Mouse (Mus musculus) MEL-GATA-1-ER (cell line): ENCODE measurements around the gene Sowahc.

Source experiments
- DNase-seq: peaks from one replicate; pipeline ENCODE4 v3.0.0-alpha.2; 2012; ENCODE audit warnings: low read depth; ENCODE audit errors: extremely low read depth

Sowahc gene

GRCm38 (mm10) chr10:59221473-59222270 is at the start of gene Sowahc, which contains the start of gene Sept10:
Gene Sowahc (plus strand): TSS chr10:59221953.
Gene Sept10 (minus strand): TSS chr10:59221847.
- DNase-seq: no peak

- DNase-seq: no peak
These were observed 49.2 kb upstream of the Sowahc start for GRCm38 (mm10) chr10:59172539-59172938.

- no peak for DNase-seq
These were observed 42.1 kb upstream of the Sowahc start for GRCm38 (mm10) chr10:59179620-59180019.

GRCm38 (mm10) chr10:59182306-59182705 is 39.4 kb upstream of the Sowahc start:
- DNase-seq: no peak

- DNase-seq: no peak
These were observed 26.9 kb upstream of the Sowahc start for GRCm38 (mm10) chr10:59194891-59195290.

- DNase-seq: no peak
These were observed 25.0 kb upstream of the Sowahc start for GRCm38 (mm10) chr10:59196763-59197162.

GRCm38 (mm10) chr10:59200011-59200410 is 21.7 kb upstream of the Sowahc start:
- DNase-seq: no peak

GRCm38 (mm10) chr10:59220824-59221472 is 805 bp upstream of the Sowahc start:
- no peak for DNase-seq

GRCm38 (mm10) chr10:59222271-59223101 is 733 bp downstream of the Sowahc start:
- DNase-seq: no peak

- DNase-seq: no peak
These were observed 1.5 kb downstream of the Sowahc start for GRCm38 (mm10) chr10:59223301-59223700.

GRCm38 (mm10) chr10:59223890-59224289 is 2.1 kb downstream of the Sowahc start:
- DNase-seq: no peak

- no peak for DNase-seq
These were observed 3.4 kb downstream of the Sowahc start for GRCm38 (mm10) chr10:59225137-59225536.

- DNase-seq: no peak
These were observed 7.6 kb downstream of the Sowahc start for GRCm38 (mm10) chr10:59229205-59229820.

- no peak for DNase-seq
These were observed 13.5 kb downstream of the Sowahc start for GRCm38 (mm10) chr10:59235227-59235626.

GRCm38 (mm10) chr10:59235847-59236246 is 14.1 kb downstream of the Sowahc start:
- no peak for DNase-seq

GRCm38 (mm10) chr10:59236486-59236885 is 14.7 kb downstream of the Sowahc start:
- DNase-seq: no peak

GRCm38 (mm10) chr10:59237757-59238156 is 16.0 kb downstream of the Sowahc start:
- no peak for DNase-seq

GRCm38 (mm10) chr10:59241141-59241541 is 19.4 kb downstream of the Sowahc start:
- DNase-seq: no peak

GRCm38 (mm10) chr10:59249531-59249930 is 27.8 kb downstream of the Sowahc start:
- DNase-seq: no peak

- no peak for DNase-seq
These were observed 28.9 kb downstream of the Sowahc start for GRCm38 (mm10) chr10:59250679-59251078.

- DNase-seq: no peak
These were observed 30.2 kb downstream of the Sowahc start for GRCm38 (mm10) chr10:59251980-59252379.
